Mouse (Mus musculus) embryonic fibroblast, embryonic 13.5 days (primary cell): Measurements from ENCODE around the gene Sult2b1. TPM values are rescaled to one million over a fixed set of nuclear protein-coding genes. Genes with fewer than 3 reads are reported as not detected.

Source experiments
- H3K27ac ChIP-seq: 2 replicates; pipeline ENCODE4 v1.5.1; 2012; ENCODE audit warnings: low read length, control low read depth, inconsistent platforms; ENCODE audit not compliant: insufficient read depth
- H3K4me1 ChIP-seq: 2 replicates; pipeline ENCODE4 v1.6.1; 2011; ENCODE audit warnings: low read length; ENCODE audit not compliant: control insufficient read depth, insufficient read depth
- H3K4me3 ChIP-seq: 2 replicates; pipeline ENCODE4 v1.5.1; 2011; ENCODE audit warnings: mild to moderate bottlenecking, control low read depth, low read length; ENCODE audit not compliant: insufficient read depth
- CTCF ChIP-seq: IDR thresholded peaks from 2 replicates; pipeline ENCODE4 v1.5.1; 2011; ENCODE audit warnings: mild to moderate bottlenecking, control low read depth, low read length, moderate library complexity, borderline replicate concordance; ENCODE audit not compliant: insufficient read depth
- POLR2A ChIP-seq: IDR thresholded peaks from 2 replicates; pipeline ENCODE4 v1.6.1; 2011; ENCODE audit warnings: low read depth, mild to moderate bottlenecking, control low read depth, low read length, moderate library complexity
- polyA plus RNA-seq: library from polyadenylated mRNA; stranded (reverse); fragments of >200 nt; gene quantifications from 2 replicates; pipeline ENCODE4 v1.2.4, GENCODE M21; 2011; ENCODE audit warnings: low read depth; ENCODE audit not compliant: missing spikeins, insufficient read length

Gene Sult2b1
- polyA plus RNA-seq, 1 experiment, result 0.44 TPM

GRCm38 (mm10) chr7:45693921-45694591 is 90.4 kb downstream of the Sult2b1 start, which contains the start of gene Sec1:
TSS of gene Sec1 (minus strand) at chr7:45694402.
- Histone ChIP-seq H3K4me3 (no peak within 1 kb of the TSS), H3K4me1 (no peaks in the 10 kb centered on the region), H3K27ac (no peak within 1 kb of the TSS)
- TF ChIP-seq POLR2A (no peak), CTCF (no peak)

- Histone ChIP-seq H3K4me3 (no peak overlapping the region), H3K27ac (no peak overlapping the region), H3K4me1 (no peaks in the 10 kb centered on the region)
- TF ChIP-seq POLR2A, result no peak
- no peak for TF ChIP-seq CTCF
These were observed 92.1 kb downstream of the Sult2b1 start for GRCm38 (mm10) chr7:45692364-45692763.

- no peak for TF ChIP-seq CTCF
- no peak for TF ChIP-seq POLR2A
These were observed 94.7 kb downstream of the Sult2b1 start for GRCm38 (mm10) chr7:45689800-45690199.

GRCm38 (mm10) chr7:45689099-45689498 is 95.4 kb downstream of the Sult2b1 start:
- no peaks in the 10 kb centered on the region for H3K4me1 ChIP-seq
- no peak overlapping the region for H3K27ac ChIP-seq
- no peak for TF ChIP-seq CTCF
- no peak for TF ChIP-seq POLR2A

More at GRCm38 (mm10) chr7:45689800-45690199, 94.7 kb downstream of the Sult2b1 start:
- Histone ChIP-seq H3K4me3 (no peak overlapping the region), H3K4me1 (no peaks in the 10 kb centered on the region), H3K27ac (no peak overlapping the region)

GRCm38 (mm10) chr7:45686841-45687240 is 97.6 kb downstream of the Sult2b1 start:
- Histone ChIP-seq H3K4me3 (no peak overlapping the region), H3K27ac (no peak overlapping the region), H3K4me1 (no peaks in the 10 kb centered on the region)
- TF ChIP-seq POLR2A (no peak), CTCF (no peak)

More at GRCm38 (mm10) chr7:45689099-45689498, 95.4 kb downstream of the Sult2b1 start:
- no peak overlapping the region for H3K4me3 ChIP-seq

GRCm38 (mm10) chr7:45685811-45686210 is 98.7 kb downstream of the Sult2b1 start:
- H3K27ac ChIP-seq, result no peak overlapping the region
- H3K4me3 ChIP-seq, result no peak overlapping the region
- TF ChIP-seq POLR2A (no peak), CTCF (no peak)
- H3K4me1 ChIP-seq, result no peaks in the 10 kb centered on the region

GRCm38 (mm10) chr7:45683396-45684050 is 100.9 kb downstream of the Sult2b1 start, which contains the start of gene Ntn5:
TSS of gene Ntn5 (plus strand) at chr7:45684022.
- H3K4me3 ChIP-seq, result no peak within 1 kb of the TSS
- no peaks in the 10 kb centered on the region for H3K4me1 ChIP-seq
- no peak within 1 kb of the TSS for H3K27ac ChIP-seq
- TF ChIP-seq CTCF (no peak), POLR2A (no peak)

- no peak overlapping the region for H3K4me3 ChIP-seq
- TF ChIP-seq POLR2A, result peak; percentile 44; the same call in 1 of the 2 replicates
- TF ChIP-seq CTCF, result peak; percentile 99
- no peaks in the 10 kb centered on the region for H3K4me1 ChIP-seq
- no peak overlapping the region for H3K27ac ChIP-seq
These were observed 102.0 kb downstream of the Sult2b1 start for GRCm38 (mm10) chr7:45682144-45683126.

GRCm38 (mm10) chr7:45681046-45681736 is 103.3 kb downstream of the Sult2b1 start:
- no peaks in the 10 kb centered on the region for H3K4me1 ChIP-seq
- no peak overlapping the region for H3K27ac ChIP-seq
- TF ChIP-seq CTCF, result no peak
- TF ChIP-seq POLR2A, result no peak
- no peak overlapping the region for H3K4me3 ChIP-seq

Other genes with a start within 250 kb of the Sult2b1 start
- not detected in 2 replicates for gene Hsd17b14, start 229.8 kb downstream of the Sult2b1 start, polyA plus RNA-seq
- gene Bcat2, start 214.5 kb downstream of the Sult2b1 start, polyA plus RNA-seq, result 25.7 and 30.6 TPM in 2 replicates
- gene Fgf21, start 169.2 kb downstream of the Sult2b1 start, polyA plus RNA-seq, result 1.4 and 5.2 TPM in 2 replicates
- not detected in 2 replicates for gene Fut1, start 167.4 kb downstream of the Sult2b1 start, polyA plus RNA-seq
- not detected in 2 replicates for gene Izumo1, start 162.9 kb downstream of the Sult2b1 start, polyA plus RNA-seq
- 0.15 and 0.37 TPM in 2 replicates for gene Rasip1, start 157.2 kb downstream of the Sult2b1 start, polyA plus RNA-seq
- 0.70 and 1.8 TPM in 2 replicates for gene Mamstr, start 144.7 kb downstream of the Sult2b1 start, polyA plus RNA-seq
- gene Fut2, start 118.3 kb downstream of the Sult2b1 start, polyA plus RNA-seq, result not detected in 2 replicates
- 0.58 TPM in 1 of 2 replicates, not detected in the other for gene Ntn5, start 100.6 kb downstream of the Sult2b1 start, polyA plus RNA-seq
- gene Sec1, start 90.3 kb downstream of the Sult2b1 start, polyA plus RNA-seq, result 0.21 TPM in 1 of 2 replicates, not detected in the other
- gene Car11, start 84.8 kb downstream of the Sult2b1 start, polyA plus RNA-seq, result 6.6 and 6.8 TPM in 2 replicates
- 15.9 and 17.0 TPM in 2 replicates for gene Dbp, start 79.6 kb downstream of the Sult2b1 start, polyA plus RNA-seq
- 1,118 and 1,143 TPM in 2 replicates for gene Rpl18, start 69.2 kb downstream of the Sult2b1 start, polyA plus RNA-seq
- gene Sphk2, start 66.7 kb downstream of the Sult2b1 start, polyA plus RNA-seq, result 19.0 and 19.1 TPM in 2 replicates
- not detected in 2 replicates for gene Fam83e, start 63.5 kb downstream of the Sult2b1 start, polyA plus RNA-seq
- gene Spaca4, start 58.9 kb downstream of the Sult2b1 start, polyA plus RNA-seq, result not detected in 2 replicates
- gene Lmtk3, start 931 bp downstream of the Sult2b1 start, polyA plus RNA-seq, result 5.5 and 8.7 TPM in 2 replicates
- 63.7 and 69.6 TPM in 2 replicates for gene Cyth2, start 29.9 kb upstream of the Sult2b1 start, polyA plus RNA-seq
- gene Kcnj14, start 40.1 kb upstream of the Sult2b1 start, polyA plus RNA-seq, result not detected in 2 replicates
- gene Grwd1, start 46.3 kb upstream of the Sult2b1 start, polyA plus RNA-seq, result 13.5 and 17.6 TPM in 2 replicates
- gene Kdelr1, start 88.1 kb upstream of the Sult2b1 start, polyA plus RNA-seq, result 283 and 303 TPM in 2 replicates
- 1.8 and 2.1 TPM in 2 replicates for gene Grin2d, start 93.7 kb upstream of the Sult2b1 start, polyA plus RNA-seq
- gene Syngr4, start 112.0 kb upstream of the Sult2b1 start, polyA plus RNA-seq, result not detected in 2 replicates
- 18.0 and 21.2 TPM in 2 replicates for gene Tmem143, start 112.3 kb upstream of the Sult2b1 start, polyA plus RNA-seq
- 373 and 394 TPM in 2 replicates for gene Emp3, start 136.7 kb upstream of the Sult2b1 start, polyA plus RNA-seq
- gene Ccdc114, start 139.4 kb upstream of the Sult2b1 start, polyA plus RNA-seq, result 0.73 and 1.1 TPM in 2 replicates
- 0.14 TPM in 1 of 2 replicates, not detected in the other for gene Abcc6, start 245.6 kb upstream of the Sult2b1 start, polyA plus RNA-seq
- gene Nomo1, start 249.0 kb upstream of the Sult2b1 start, polyA plus RNA-seq, result 52.2 and 80.0 TPM in 2 replicates